Mouse (Mus musculus) bone marrow, adult 2 months (tissue): Measurements from ENCODE around the gene Myt1. TPM values are rescaled to one million over a fixed set of nuclear protein-coding genes. Genes with fewer than 3 reads are reported as not detected.

ENCODE experiments used
- H3K27ac ChIP-seq: fragments of 200-500 bp; 2 replicates; pipeline ENCODE4 v1.5.1; 2012; ENCODE audit warnings: low read depth, mild to moderate bottlenecking, control low read depth, inconsistent platforms, low read length; ENCODE audit not compliant: control insufficient read depth, poor library complexity, insufficient read depth
- H3K4me1 ChIP-seq: fragments of 200-500 bp; 2 replicates; pipeline ENCODE4 v1.6.1; 2011; ENCODE audit warnings: low read length; ENCODE audit not compliant: control insufficient read depth, insufficient read depth
- H3K4me3 ChIP-seq: fragments of 200-500 bp; replicated peaks from 2 replicates; pipeline ENCODE3; 2011; ENCODE audit warnings: mild to moderate bottlenecking, low read depth, low read length, control low read depth; ENCODE audit not compliant: control insufficient read depth
- CTCF ChIP-seq: fragments of 200-500 bp; IDR thresholded peaks from 2 replicates; pipeline ENCODE4 v1.5.1; 2011; ENCODE audit warnings: low read length, control low read depth; ENCODE audit not compliant: control insufficient read depth, insufficient read depth
- POLR2A ChIP-seq: fragments of 200-500 bp; IDR thresholded peaks from 2 replicates; pipeline ENCODE4 v1.6.1; 2011; ENCODE audit warnings: low read depth, mild to moderate bottlenecking, control low read depth, low read length, borderline replicate concordance; ENCODE audit not compliant: control insufficient read depth
- WGBS: fragments of 180-500 bp; shearing (Covaris S2); methylation state at CpG from one replicate; pipeline ENCODE4 v1.1.7; 2018; 5-methylcytosine and 5-hydroxymethylcytosine counted together
- polyA plus RNA-seq: library from polyadenylated mRNA; stranded (reverse); fragments of >200 nt; gene quantifications from 2 replicates; pipeline ENCODE4 v1.2.4, GENCODE M21; 2011; ENCODE audit warnings: low replicate concordance; ENCODE audit not compliant: missing spikeins, insufficient read depth, insufficient read length

The Myt1 gene
- polyA plus RNA-seq, 1 experiment, result not detected

GRCm38 (mm10) chr2:181863791-181864535 is 100.8 kb downstream of the Myt1 start, which contains the start of gene Polr3k:
Gene Polr3k (plus strand): TSS chr2:181864337.
- under 1% methylated on average over 35 of the region's 35 CpGs for WGBS
- Histone ChIP-seq H3K27ac (peak within 1 kb of the TSS; percentile 60), H3K4me3 (peak within 1 kb of the TSS; percentile 81), H3K4me1 (no peaks in the 10 kb centered on the region; the same call in 1 of the 2 replicates)
- peak; percentile 71 for TF ChIP-seq POLR2A
- TF ChIP-seq CTCF, result peak; percentile 16; the same call in 1 of the 2 replicates

GRCm38 (mm10) chr2:181864536-181864860 is 101.4 kb downstream of the Myt1 start:
- H3K27ac ChIP-seq, result peak overlapping the region; percentile 60
- H3K4me3 ChIP-seq, result peak overlapping the region; percentile 81
- TF ChIP-seq CTCF (no peak), POLR2A (no peak)
- under 1% methylated on average over 22 of the region's 22 CpGs for WGBS
- no peaks in the 10 kb centered on the region; the same call in 1 of the 2 replicates for H3K4me1 ChIP-seq

GRCm38 (mm10) chr2:181866931-181867330 is 103.8 kb downstream of the Myt1 start:
- 47% methylated on average over 5 of the region's 5 CpGs for WGBS

GRCm38 (mm10) chr2:181871039-181871438 is 107.9 kb downstream of the Myt1 start:
- 90% methylated on average over 2 of the region's 2 CpGs for WGBS
- Histone ChIP-seq H3K4me3 (no peak overlapping the region), H3K27ac (no peak overlapping the region), H3K4me1 (no peaks in the 10 kb centered on the region)
- TF ChIP-seq POLR2A, result no peak
- no peak for TF ChIP-seq CTCF

More at GRCm38 (mm10) chr2:181866931-181867330, 103.8 kb downstream of the Myt1 start:
- Histone ChIP-seq H3K4me3 (no peak overlapping the region), H3K27ac (no peak overlapping the region), H3K4me1 (no peaks in the 10 kb centered on the region; the same call in 1 of the 2 replicates)
- TF ChIP-seq POLR2A, result no peak
- TF ChIP-seq CTCF, result peak; percentile 47

Other genes starting within 250 kb of the Myt1 start
- 24.4 and 43.8 TPM in 2 replicates for gene Dnajc5, start 242.8 kb upstream of the Myt1 start, polyA plus RNA-seq
- gene Uckl1, start 178.4 kb upstream of the Myt1 start, polyA plus RNA-seq, result 36.5 and 129 TPM in 2 replicates
- gene Prpf6, start 171.5 kb upstream of the Myt1 start, polyA plus RNA-seq, result 15.7 and 27.7 TPM in 2 replicates
- gene Zfp512b, start 170.5 kb upstream of the Myt1 start, polyA plus RNA-seq, result 12.6 and 31.9 TPM in 2 replicates
- gene Samd10, start 164.1 kb upstream of the Myt1 start, polyA plus RNA-seq, result 0.75 and 6.5 TPM in 2 replicates
- gene Gm29797, start 106.3 kb upstream of the Myt1 start, polyA plus RNA-seq, result not detected in 2 replicates
- gene Sox18, start 91.7 kb upstream of the Myt1 start, polyA plus RNA-seq, result 7.4 and 7.5 TPM in 2 replicates
- gene Tcea2, start 83.0 kb upstream of the Myt1 start, polyA plus RNA-seq, result 20.0 and 20.3 TPM in 2 replicates
- 57.1 and 170 TPM in 2 replicates for gene Rgs19, start 69.4 kb upstream of the Myt1 start, polyA plus RNA-seq
- gene Lkaaear1, start 64.9 kb upstream of the Myt1 start, polyA plus RNA-seq, result not detected in 2 replicates
- gene Oprl1, start 48.3 kb upstream of the Myt1 start, polyA plus RNA-seq, result 2.1 TPM in 1 of 2 replicates, not detected in the other
- 9.9 and 11.2 TPM in 2 replicates for gene Pcmtd2, start 74.5 kb downstream of the Myt1 start, polyA plus RNA-seq
- gene Polr3k, start 101.0 kb downstream of the Myt1 start, polyA plus RNA-seq, result 10.4 and 11.9 TPM in 2 replicates
- not detected in 2 replicates for gene Gm14496, start 227.8 kb downstream of the Myt1 start, polyA plus RNA-seq